Mouse (Mus musculus): ENCODE results near the gene Fgf2. TPM values are rescaled to one million over a fixed set of nuclear protein-coding genes. Genes with fewer than 3 reads are reported as not detected.

Gene Fgf2
- polyA plus RNA-seq (2012; rRNA removed) = 0.58 and 0.88 TPM in 2 replicates

GRCm38 (mm10) chr3:37348221-37349165, at the start of gene Fgf2:
Fgf2 (plus strand) TSS chr3:37348346.
- TF ChIP-seq POLR2A (IDR thresholded peaks at IDR 0.05; ENCODE audit: borderline replicate concordance, extremely low read depth, insufficient read depth, insufficient read length, poor library complexity, severe bottlenecking) = no peak
- no peak for TF ChIP-seq CTCF (IDR thresholded peaks at IDR 0.05; ENCODE audit: borderline replicate concordance, extremely low read depth, insufficient read depth, insufficient read length)
- peak; percentile 54 for DNase-seq (ENCODE audit: low read depth)

GRCm38 (mm10) chr3:37299470-37299869, 48.7 kb upstream of the Fgf2 start:
- no peak for TF ChIP-seq CTCF (IDR thresholded peaks at IDR 0.05; ENCODE audit: borderline replicate concordance, extremely low read depth, insufficient read depth, insufficient read length)
- TF ChIP-seq POLR2A (IDR thresholded peaks at IDR 0.05; ENCODE audit: borderline replicate concordance, extremely low read depth, insufficient read depth, insufficient read length, poor library complexity, severe bottlenecking) = no peak
- no peak for DNase-seq (ENCODE audit: low read depth)

- no peak for TF ChIP-seq POLR2A (IDR thresholded peaks at IDR 0.05; ENCODE audit: borderline replicate concordance, extremely low read depth, insufficient read depth, insufficient read length, poor library complexity, severe bottlenecking)
- TF ChIP-seq CTCF (IDR thresholded peaks at IDR 0.05; ENCODE audit: borderline replicate concordance, extremely low read depth, insufficient read depth, insufficient read length) = peak; percentile 70
- DNase-seq (ENCODE audit: low read depth) = peak; percentile 49
Observed at GRCm38 (mm10) chr3:37302685-37303084, 45.5 kb upstream of the Fgf2 start.

GRCm38 (mm10) chr3:37303392-37304139, 44.6 kb upstream of the Fgf2 start:
- no peak for DNase-seq (ENCODE audit: low read depth)
- TF ChIP-seq CTCF (IDR thresholded peaks at IDR 0.05; ENCODE audit: borderline replicate concordance, extremely low read depth, insufficient read depth, insufficient read length) (no peak), POLR2A (IDR thresholded peaks at IDR 0.05; ENCODE audit: borderline replicate concordance, extremely low read depth, insufficient read depth, insufficient read length, poor library complexity, severe bottlenecking) (no peak)

GRCm38 (mm10) chr3:37311897-37312369, 36.2 kb upstream of the Fgf2 start:
- TF ChIP-seq CTCF (IDR thresholded peaks at IDR 0.05; ENCODE audit: borderline replicate concordance, extremely low read depth, insufficient read depth, insufficient read length) (no peak), POLR2A (IDR thresholded peaks at IDR 0.05; ENCODE audit: borderline replicate concordance, extremely low read depth, insufficient read depth, insufficient read length, poor library complexity, severe bottlenecking) (no peak)
- no peak for DNase-seq (ENCODE audit: low read depth)

DNA sequence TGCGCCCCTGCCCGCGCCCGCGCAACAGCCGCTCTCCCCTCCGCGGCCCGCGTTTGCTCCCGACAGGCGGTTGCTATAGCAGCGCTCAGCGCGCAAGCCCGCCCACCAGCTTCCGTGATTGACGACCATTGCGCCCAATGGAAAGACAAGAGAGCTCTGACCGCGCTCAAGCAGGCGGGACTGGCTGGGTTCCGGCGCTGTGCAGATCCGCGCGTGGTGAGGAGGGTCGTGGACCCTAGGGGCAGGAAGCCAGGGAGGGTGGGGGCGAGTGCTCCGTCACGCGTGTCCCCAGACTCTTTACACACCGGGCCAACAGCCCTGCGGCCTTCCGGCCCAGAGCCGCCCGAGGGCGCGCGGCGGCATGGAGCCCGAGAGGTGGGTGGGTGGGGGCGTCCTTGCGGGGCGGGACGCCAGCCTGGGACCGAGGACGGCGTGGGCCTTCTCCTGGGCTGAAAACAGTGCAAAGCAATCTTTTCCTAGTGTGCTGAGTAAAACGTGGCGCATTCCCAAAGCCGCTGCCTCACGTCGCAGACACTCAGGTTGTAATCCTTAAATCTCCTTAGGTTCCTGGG, 35.7 kb upstream of the Fgf2 start, which contains the start of the genes Bbs12 and Cetn4:
Gene Bbs12 (plus strand): TSS at position 185 of the 572 bp plus-strand sequence.
Gene Cetn4 (minus strand): TSS at position 339 of the 572 bp plus-strand sequence.
- TF ChIP-seq CTCF (IDR thresholded peaks at IDR 0.05; ENCODE audit: borderline replicate concordance, extremely low read depth, insufficient read depth, insufficient read length) (no peak), POLR2A (IDR thresholded peaks at IDR 0.05; ENCODE audit: borderline replicate concordance, extremely low read depth, insufficient read depth, insufficient read length, poor library complexity, severe bottlenecking) (peak; percentile 68; the same call in 1 of the 2 replicates)
- DNase-seq (ENCODE audit: low read depth) = peak; percentile 99

- TF ChIP-seq POLR2A (IDR thresholded peaks at IDR 0.05; ENCODE audit: borderline replicate concordance, extremely low read depth, insufficient read depth, insufficient read length, poor library complexity, severe bottlenecking) (no peak), CTCF (IDR thresholded peaks at IDR 0.05; ENCODE audit: borderline replicate concordance, extremely low read depth, insufficient read depth, insufficient read length) (no peak)
- peak; percentile 5 for DNase-seq (ENCODE audit: low read depth)
Observed at GRCm38 (mm10) chr3:37313371-37313770, 34.8 kb upstream of the Fgf2 start.

GRCm38 (mm10) chr3:37316233-37316632, 31.9 kb upstream of the Fgf2 start:
- no peak for DNase-seq (ENCODE audit: low read depth)
- no peak for TF ChIP-seq POLR2A (IDR thresholded peaks at IDR 0.05; ENCODE audit: borderline replicate concordance, extremely low read depth, insufficient read depth, insufficient read length, poor library complexity, severe bottlenecking)
- TF ChIP-seq CTCF (IDR thresholded peaks at IDR 0.05; ENCODE audit: borderline replicate concordance, extremely low read depth, insufficient read depth, insufficient read length) = no peak

GRCm38 (mm10) chr3:37324310-37324709, 23.8 kb upstream of the Fgf2 start:
- peak; percentile 24 for DNase-seq (ENCODE audit: low read depth)
- TF ChIP-seq POLR2A (IDR thresholded peaks at IDR 0.05; ENCODE audit: borderline replicate concordance, extremely low read depth, insufficient read depth, insufficient read length, poor library complexity, severe bottlenecking) = no peak
- peak; percentile 30; the same call in 1 of the 2 replicates for TF ChIP-seq CTCF (IDR thresholded peaks at IDR 0.05; ENCODE audit: borderline replicate concordance, extremely low read depth, insufficient read depth, insufficient read length)

GRCm38 (mm10) chr3:37325317-37326112, 22.6 kb upstream of the Fgf2 start:
- TF ChIP-seq CTCF (IDR thresholded peaks at IDR 0.05; ENCODE audit: borderline replicate concordance, extremely low read depth, insufficient read depth, insufficient read length) (no peak), POLR2A (IDR thresholded peaks at IDR 0.05; ENCODE audit: borderline replicate concordance, extremely low read depth, insufficient read depth, insufficient read length, poor library complexity, severe bottlenecking) (no peak)
- DNase-seq (ENCODE audit: low read depth) = no peak

Data from brain, embryonic 14.5 days (tissue).